Mouse (Mus musculus): ENCODE results near the gene Pcp4l1.
"Not testable (repeated sequence)": the region's sequence is repeated elsewhere in the genome, so short reads cannot be mapped to it uniquely, and the experiment has no call there.

Gene Pcp4l1

DNA sequence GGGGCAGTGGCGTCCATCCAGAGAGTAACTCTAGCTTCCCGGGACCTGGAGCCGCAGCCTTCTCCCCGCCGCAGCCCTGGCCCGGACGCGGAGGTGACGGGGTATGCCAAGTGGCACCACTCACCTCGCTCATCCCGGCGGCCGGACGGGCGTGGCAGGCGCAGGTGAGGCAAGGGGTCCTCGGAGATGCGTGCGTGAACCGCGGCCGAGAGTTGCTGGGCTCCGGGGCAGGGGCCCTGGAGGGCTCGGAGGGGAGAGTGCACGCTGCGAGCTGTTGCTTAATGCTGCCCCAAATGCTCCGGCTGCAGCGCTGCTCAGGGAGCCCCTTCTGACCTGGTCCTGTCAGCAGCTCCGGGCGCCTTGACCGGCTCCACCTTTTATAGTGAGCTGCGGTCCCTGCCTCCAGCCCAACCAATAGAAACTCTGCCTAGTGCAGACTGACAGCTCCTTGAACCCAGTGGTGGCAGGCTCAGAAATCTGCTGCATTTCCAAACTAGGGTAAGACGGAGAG, at the start of gene Pcp4l1:
Pcp4l1 (minus strand) TSS at position 382 of the 511 bp plus-strand sequence.
- DNase-seq (ENCODE audit: low spot score): peak; percentile 75

DNA sequence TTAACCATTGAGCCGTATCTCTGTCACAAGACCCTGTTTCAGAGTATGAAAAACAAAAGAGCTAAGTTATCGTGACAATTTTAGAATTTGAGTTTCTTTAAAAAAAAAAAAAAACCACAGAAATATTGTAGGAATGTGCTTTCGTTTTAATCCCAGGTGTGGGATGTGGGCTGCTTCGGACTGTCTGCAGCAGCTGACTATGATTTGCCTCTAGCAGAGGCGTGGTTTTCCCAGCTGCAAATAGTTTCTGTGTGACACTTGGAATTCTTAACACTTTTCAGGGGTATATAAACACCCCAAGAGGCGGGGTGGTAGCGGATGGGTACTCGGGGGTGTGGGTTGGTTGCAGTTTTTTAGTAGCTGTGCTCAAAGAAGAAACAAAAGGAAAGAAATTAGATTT, 49.3 kb upstream of the Pcp4l1 start:
- no peak for DNase-seq (ENCODE audit: low spot score)

- DNase-seq (ENCODE audit: low spot score): not testable (repeated sequence)
Observed at GRCm38 (mm10) chr1:171241952-171242351, 45.9 kb upstream of the Pcp4l1 start.

DNA sequence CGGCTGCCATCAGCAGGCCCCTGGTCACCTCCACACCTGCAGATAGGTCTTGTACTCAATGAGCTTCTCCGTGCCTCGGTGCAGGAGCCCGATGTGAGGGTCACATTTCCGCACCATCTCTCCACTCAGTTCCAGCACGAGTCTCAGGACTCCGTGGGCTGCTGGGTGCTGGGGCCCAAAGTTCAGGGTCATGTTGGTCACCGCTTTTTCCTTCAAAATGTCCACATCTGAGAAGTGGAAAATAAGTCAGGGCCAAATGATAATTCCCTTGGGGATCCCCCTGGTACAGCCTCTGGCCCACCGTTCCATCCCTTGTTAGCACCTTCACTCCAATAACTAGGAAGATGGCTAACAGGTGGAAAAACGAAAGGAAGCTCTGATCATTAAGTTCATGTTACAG, 44.8 kb upstream of the Pcp4l1 start:
- no peak for DNase-seq (ENCODE audit: low spot score)

- DNase-seq (ENCODE audit: low spot score): no peak
Observed at GRCm38 (mm10) chr1:171239992-171240744, 44.1 kb upstream of the Pcp4l1 start.

- peak; percentile 71 for DNase-seq (ENCODE audit: low spot score)
Observed at GRCm38 (mm10) chr1:171238463-171238862, 42.4 kb upstream of the Pcp4l1 start.

GRCm38 (mm10) chr1:171237438-171237837, 41.4 kb upstream of the Pcp4l1 start:
- no peak for DNase-seq (ENCODE audit: low spot score)

GRCm38 (mm10) chr1:171235791-171236190, 39.7 kb upstream of the Pcp4l1 start:
- no peak for DNase-seq (ENCODE audit: low spot score)

GRCm38 (mm10) chr1:171234538-171234937, 38.5 kb upstream of the Pcp4l1 start:
- DNase-seq (ENCODE audit: low spot score): no peak

GRCm38 (mm10) chr1:171234126-171234525, 38.1 kb upstream of the Pcp4l1 start, which contains the start of gene Fcer1g:
Fcer1g (minus strand) TSS chr1:171234365.
- DNase-seq (ENCODE audit: low spot score): no peak

DNA sequence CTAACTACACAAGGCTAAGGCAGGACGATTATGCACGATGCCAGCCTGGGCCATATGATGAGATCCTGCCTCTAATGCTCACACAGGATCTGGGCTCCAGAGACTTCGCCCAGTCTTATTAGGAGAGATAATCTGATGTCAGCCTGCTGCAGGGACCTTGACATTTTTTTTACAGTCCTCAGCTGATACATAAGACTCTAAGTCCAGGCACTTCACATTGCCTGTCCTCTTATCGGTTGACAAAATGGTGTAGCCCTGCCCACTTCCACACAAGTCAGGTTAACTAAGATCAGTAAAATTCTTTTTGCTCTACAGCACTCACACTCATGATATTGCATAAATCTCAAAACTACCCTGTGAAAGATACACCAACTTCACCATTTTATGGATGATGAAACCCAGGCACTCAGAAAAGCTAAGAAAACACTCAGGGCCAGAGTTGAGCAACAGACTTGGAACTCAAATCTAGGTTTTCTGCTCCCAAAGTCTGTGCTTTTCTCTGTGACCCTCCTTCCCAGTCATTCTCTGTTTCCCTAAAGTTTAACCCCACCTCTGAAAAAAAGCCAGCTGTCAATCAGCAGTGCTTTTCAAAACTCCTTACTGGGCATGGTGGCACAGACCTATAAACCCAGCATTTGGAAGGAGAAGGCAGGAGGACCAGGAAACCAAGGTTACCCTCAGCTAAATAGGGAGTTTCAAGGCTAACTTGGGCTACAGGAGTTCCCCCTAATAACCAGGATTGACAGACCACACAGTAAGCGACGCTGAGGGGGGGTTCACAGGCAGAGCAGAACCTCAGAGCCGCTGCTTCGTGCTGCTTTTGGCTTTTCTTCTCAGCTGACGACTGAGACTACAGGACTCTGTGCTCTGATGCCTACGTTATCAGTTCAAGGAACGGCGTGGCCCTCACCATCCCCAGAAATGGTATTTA, 37.0 kb upstream of the Pcp4l1 start:
- no peak for DNase-seq (ENCODE audit: low spot score)

- no peak for DNase-seq (ENCODE audit: low spot score)
Observed at GRCm38 (mm10) chr1:171232348-171232747, 36.3 kb upstream of the Pcp4l1 start.

DNA sequence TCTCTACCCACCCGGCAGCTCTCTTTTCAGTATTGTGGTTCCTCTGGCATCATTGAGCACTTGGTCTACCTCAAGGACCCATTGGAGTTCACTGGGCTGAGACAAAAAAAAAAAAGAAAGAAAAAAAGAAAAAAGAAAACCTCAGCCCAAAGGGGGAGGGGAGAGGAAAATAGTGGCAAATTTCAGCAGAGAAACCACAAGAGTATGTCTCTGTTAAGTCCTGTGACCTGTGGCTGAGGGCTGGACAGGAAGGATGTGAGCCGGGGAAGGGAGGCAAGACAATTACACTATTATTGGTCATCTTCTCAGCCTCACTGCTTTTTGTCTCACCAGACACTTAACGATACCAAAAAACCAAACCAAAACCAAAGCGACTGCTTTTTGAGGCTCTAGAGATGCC, 35.8 kb upstream of the Pcp4l1 start:
- no peak for DNase-seq (ENCODE audit: low spot score)

- DNase-seq (ENCODE audit: low spot score): no peak
Observed at GRCm38 (mm10) chr1:171230215-171230614, 34.1 kb upstream of the Pcp4l1 start.

- DNase-seq (ENCODE audit: low spot score): no peak
Observed at GRCm38 (mm10) chr1:171229750-171230149, 33.7 kb upstream of the Pcp4l1 start.

DNA sequence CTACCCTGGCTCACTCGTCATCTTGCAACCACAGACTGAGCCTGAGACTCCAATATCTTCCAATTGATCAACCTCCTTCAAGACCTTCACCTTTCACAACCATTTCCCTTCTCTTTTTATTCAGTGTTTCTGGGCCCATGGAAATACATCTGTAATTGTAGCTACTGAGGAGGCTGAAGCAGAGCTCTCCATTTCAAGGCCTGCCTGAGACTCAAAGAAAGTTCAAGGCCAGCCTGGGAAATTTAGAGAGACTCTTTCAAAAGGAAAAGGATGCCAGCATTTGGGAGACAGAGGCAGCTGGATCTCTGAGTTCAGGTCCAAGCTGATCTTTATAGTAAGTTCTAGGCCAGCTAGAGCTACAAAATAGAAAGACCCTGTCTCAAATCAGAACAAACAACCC, 31.8 kb upstream of the Pcp4l1 start:
- DNase-seq (ENCODE audit: low spot score): no peak

GRCm38 (mm10) chr1:171226780-171227179, 30.7 kb upstream of the Pcp4l1 start:
- no peak for DNase-seq (ENCODE audit: low spot score)

DNA sequence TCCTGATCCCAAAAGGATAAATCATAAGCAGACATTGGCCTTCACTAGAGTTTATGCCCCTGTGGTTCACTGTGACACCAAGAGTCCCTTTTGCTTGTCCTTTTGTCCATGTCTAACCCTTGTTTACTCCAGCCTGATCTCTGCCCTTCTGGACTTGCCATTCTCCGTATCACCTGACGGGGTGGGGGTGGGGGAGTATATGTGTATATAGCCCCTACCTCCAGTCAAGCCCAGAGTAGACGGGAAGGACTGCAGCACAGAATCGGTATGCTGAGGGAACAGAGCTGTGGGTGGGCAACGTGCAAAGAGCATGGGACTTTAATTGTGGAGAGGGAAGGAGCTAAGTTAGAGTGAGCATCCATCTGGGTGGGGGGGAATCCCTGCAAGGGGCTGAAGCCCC, 28.8 kb upstream of the Pcp4l1 start, which contains the start of gene Apoa2:
Apoa2 (plus strand) TSS at position 198 of the 400 bp plus-strand sequence.
- DNase-seq (ENCODE audit: low spot score): no peak

DNA sequence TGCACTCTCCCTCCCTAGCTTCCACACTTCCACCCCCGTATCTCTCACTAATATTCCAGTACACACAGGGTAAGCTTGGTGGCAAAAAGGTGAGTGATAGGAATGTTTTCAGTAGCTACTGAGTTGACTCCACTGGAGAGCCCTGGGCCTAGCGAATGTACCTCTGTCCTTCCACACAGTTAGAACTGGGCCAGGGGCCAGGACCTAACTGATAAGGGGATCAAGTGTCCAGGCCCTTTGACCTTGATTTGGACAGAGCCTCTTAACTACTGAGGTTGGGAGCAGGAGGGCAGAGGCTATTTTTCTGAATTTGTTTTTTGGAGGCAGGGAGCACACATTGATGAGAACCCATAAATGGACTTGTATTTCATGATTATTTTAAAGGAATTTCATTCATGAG, 27.7 kb upstream of the Pcp4l1 start:
- DNase-seq (ENCODE audit: low spot score): no peak

GRCm38 (mm10) chr1:171223168-171223567, 27.1 kb upstream of the Pcp4l1 start:
- no peak for DNase-seq (ENCODE audit: low spot score)

DNA sequence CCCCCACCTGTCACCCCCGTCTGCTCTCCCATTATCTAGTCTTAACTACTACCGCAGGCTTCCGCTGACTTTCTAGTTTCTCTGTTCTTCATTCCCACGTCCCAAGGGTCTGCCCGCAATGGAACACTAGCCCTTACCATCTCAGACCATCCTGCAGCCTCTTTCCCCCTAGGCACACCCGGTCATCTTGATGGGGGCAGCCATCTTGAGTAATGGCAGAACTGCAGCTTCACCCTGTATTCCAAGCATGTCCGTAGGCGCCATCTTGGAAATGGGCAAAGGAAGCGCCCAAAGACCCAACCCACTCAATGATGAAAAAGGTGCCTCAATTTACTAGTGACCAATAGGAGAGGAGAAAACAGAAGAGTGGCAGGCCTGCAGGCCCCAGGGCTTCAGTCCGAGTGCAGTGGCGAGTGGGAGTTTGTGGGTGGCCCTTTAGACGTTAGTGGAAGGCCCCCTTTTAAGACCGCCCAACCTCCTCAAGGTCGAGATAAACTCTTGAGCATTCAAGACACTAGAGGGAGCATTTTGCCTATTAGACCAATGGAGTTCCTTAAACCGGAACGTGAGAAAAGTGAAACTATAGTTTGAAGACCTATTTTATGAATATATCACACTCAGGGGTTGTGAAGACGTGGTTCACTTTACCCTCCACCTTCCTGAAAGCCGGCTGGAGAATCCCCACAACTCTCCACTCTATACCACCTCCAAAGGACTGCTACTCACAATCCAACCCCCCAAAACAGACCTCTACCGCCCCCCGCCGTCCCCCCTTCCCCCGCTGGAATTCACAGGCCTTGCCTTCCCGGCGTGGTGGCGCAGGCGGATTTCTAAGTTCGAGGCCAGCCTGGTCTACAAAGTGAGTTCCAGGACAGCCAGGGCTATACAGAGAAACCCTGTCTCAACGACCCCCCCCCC, 26.4 kb upstream of the Pcp4l1 start, which contains the start of gene Tomm40l:
Tomm40l (minus strand) TSS at position 277 of the 918 bp plus-strand sequence.
- DNase-seq (ENCODE audit: low spot score): peak; percentile 97

All from embryo, embryonic 10 days (tissue).